Mouse (Mus musculus): ENCODE measurements around the gene Sv2b. TPM values are rescaled to one million over a fixed set of nuclear protein-coding genes. Genes with fewer than 3 reads are reported as not detected.

The Sv2b gene
- total and polyA plus RNA-seq, 3 experiments, result 0.23 to 0.47 (median 0.43) TPM

- intact Hi-C loops (cut with DNase I), result no loop called here
- no peaks in the 10 kb centered on the region for H3K36me3 ChIP-seq (ENCODE audit: control insufficient read depth, insufficient read depth, low read length)
- no peak for TF ChIP-seq POLR2A (IDR thresholded peaks at IDR 0.05; ENCODE audit: insufficient read depth, low read depth, low read length)
- TF ChIP-seq EP300 (IDR thresholded peaks at IDR 0.05; ENCODE audit: insufficient read depth, low read depth, low read length), result no peak
- no peak for TF ChIP-seq CTCF (IDR thresholded peaks at IDR 0.05)
- H3K4me3 ChIP-seq, result no peak overlapping the region
- H3K27me3 ChIP-seq (ENCODE audit: control insufficient read depth, insufficient read depth, low read length), result no peaks in the 10 kb centered on the region
- DNase-seq, result no peak
- H3K79me2 ChIP-seq (replicated peaks; ENCODE audit: control insufficient read depth, insufficient read depth, low read length), result no peaks in the 10 kb centered on the region
- no peaks in the 10 kb centered on the region for H3K4me1 ChIP-seq (ENCODE audit: control insufficient read depth, insufficient read depth, low read length)
- no peak overlapping the region for H3K27ac ChIP-seq
- no peak overlapping the region for H3K9ac ChIP-seq (ENCODE audit: low read depth, low read length)
- 85% methylated on average over 4 of the region's 4 CpGs for WGBS
These were observed 9.8 kb downstream of the Sv2b start for GRCm38 (mm10) chr7:75299245-75299644.

DNA sequence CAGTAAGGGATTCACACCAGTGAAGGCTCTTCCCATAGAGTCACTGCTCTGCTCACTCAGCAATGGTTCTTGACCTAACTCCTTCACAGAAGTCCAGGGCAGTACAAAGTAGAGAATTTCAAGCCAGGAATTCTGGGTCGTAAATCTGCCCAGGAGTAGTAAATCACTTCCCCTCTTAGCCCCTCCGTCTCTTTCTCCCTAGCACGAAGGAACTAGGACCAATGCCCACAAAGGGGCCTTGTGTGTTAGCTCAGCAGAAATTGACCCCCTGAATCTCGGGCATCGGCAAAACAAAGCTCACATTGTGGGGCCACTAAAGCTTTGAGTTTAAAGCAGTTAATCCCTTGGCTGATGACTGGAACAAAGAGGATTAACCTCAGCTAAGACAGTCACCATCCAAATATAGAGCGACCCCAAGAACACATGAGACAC lies 12.4 kb downstream of the Sv2b start:
- H3K9ac ChIP-seq (ENCODE audit: low read depth, low read length), result no peak overlapping the region
- intact Hi-C loops (cut with DNase I), result no loop called here
- no peak for DNase-seq
- TF ChIP-seq EP300 (IDR thresholded peaks at IDR 0.05; ENCODE audit: insufficient read depth, low read depth, low read length), result no peak
- TF ChIP-seq POLR2A (IDR thresholded peaks at IDR 0.05; ENCODE audit: insufficient read depth, low read depth, low read length), result no peak
- TF ChIP-seq CTCF (IDR thresholded peaks at IDR 0.05), result no peak
- no peak overlapping the region for H3K4me3 ChIP-seq
- WGBS, result 65% methylated on average over 6 of the region's 6 CpGs
- H3K4me1 ChIP-seq (ENCODE audit: control insufficient read depth, insufficient read depth, low read length), result no peaks in the 10 kb centered on the region
- no peaks in the 10 kb centered on the region for H3K36me3 ChIP-seq (ENCODE audit: control insufficient read depth, insufficient read depth, low read length)
- H3K27me3 ChIP-seq (ENCODE audit: control insufficient read depth, insufficient read depth, low read length), result no peaks in the 10 kb centered on the region
- H3K79me2 ChIP-seq (replicated peaks; ENCODE audit: control insufficient read depth, insufficient read depth, low read length), result no peaks in the 10 kb centered on the region
- no peak overlapping the region for H3K27ac ChIP-seq

- no peak for DNase-seq
- Histone ChIP-seq H3K4me1 (ENCODE audit: control insufficient read depth, insufficient read depth, low read length) (no peaks in the 10 kb centered on the region), H3K9ac (ENCODE audit: low read depth, low read length) (no peak overlapping the region), H3K4me3 (no peak overlapping the region), H3K36me3 (ENCODE audit: control insufficient read depth, insufficient read depth, low read length) (no peaks in the 10 kb centered on the region), H3K27ac (no peak overlapping the region), H3K27me3 (ENCODE audit: control insufficient read depth, insufficient read depth, low read length) (no peaks in the 10 kb centered on the region), H3K79me2 (replicated peaks; ENCODE audit: control insufficient read depth, insufficient read depth, low read length) (no peaks in the 10 kb centered on the region)
- intact Hi-C loops (cut with DNase I), result no loop called here
- 67% methylated on average over 5 of the region's 5 CpGs for WGBS
- TF ChIP-seq POLR2A (IDR thresholded peaks at IDR 0.05; ENCODE audit: insufficient read depth, low read depth, low read length), result no peak
- no peak for TF ChIP-seq EP300 (IDR thresholded peaks at IDR 0.05; ENCODE audit: insufficient read depth, low read depth, low read length)
- TF ChIP-seq CTCF (IDR thresholded peaks at IDR 0.05), result no peak
These were observed 13.7 kb downstream of the Sv2b start for GRCm38 (mm10) chr7:75295228-75295865.

DNA sequence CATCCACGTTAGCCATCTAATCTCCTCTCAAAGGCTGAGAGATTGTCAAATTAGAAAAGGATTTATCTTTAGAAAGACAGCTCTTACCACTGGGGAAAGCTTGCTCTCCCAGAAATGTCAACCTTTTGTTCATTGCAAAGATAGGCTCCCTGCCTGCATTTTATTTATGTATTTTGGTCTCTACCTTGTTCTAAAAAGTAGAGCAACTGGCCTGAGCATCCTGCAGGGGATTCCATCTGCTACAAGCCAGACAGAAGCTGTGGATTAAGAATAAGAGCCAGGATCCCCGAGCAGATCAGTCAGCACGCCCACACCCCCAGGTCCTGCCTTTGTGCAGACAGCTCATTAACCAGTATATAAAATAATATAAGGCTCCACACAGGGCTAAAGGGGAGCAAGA lies 16.8 kb downstream of the Sv2b start:
- no peak overlapping the region for H3K9ac ChIP-seq (ENCODE audit: low read depth, low read length)
- DNase-seq, result no peak
- WGBS, result 49% methylated on average over 3 of the region's 3 CpGs
- TF ChIP-seq EP300 (IDR thresholded peaks at IDR 0.05; ENCODE audit: insufficient read depth, low read depth, low read length) (no peak), CTCF (IDR thresholded peaks at IDR 0.05) (no peak), POLR2A (IDR thresholded peaks at IDR 0.05; ENCODE audit: insufficient read depth, low read depth, low read length) (no peak)
- H3K27ac ChIP-seq, result no peak overlapping the region
- no peak overlapping the region for H3K4me3 ChIP-seq
- no peaks in the 10 kb centered on the region for H3K27me3 ChIP-seq (ENCODE audit: control insufficient read depth, insufficient read depth, low read length)
- intact Hi-C loops (cut with DNase I), result no loop called here
- H3K79me2 ChIP-seq (replicated peaks; ENCODE audit: control insufficient read depth, insufficient read depth, low read length), result no peaks in the 10 kb centered on the region
- no peaks in the 10 kb centered on the region for H3K4me1 ChIP-seq (ENCODE audit: control insufficient read depth, insufficient read depth, low read length)
- H3K36me3 ChIP-seq (ENCODE audit: control insufficient read depth, insufficient read depth, low read length), result no peaks in the 10 kb centered on the region

- no peaks in the 10 kb centered on the region for H3K27me3 ChIP-seq (ENCODE audit: control insufficient read depth, insufficient read depth, low read length)
- WGBS, result 47% methylated on average over 2 of the region's 2 CpGs
- H3K36me3 ChIP-seq (ENCODE audit: control insufficient read depth, insufficient read depth, low read length), result no peaks in the 10 kb centered on the region
- no peaks in the 10 kb centered on the region for H3K4me1 ChIP-seq (ENCODE audit: control insufficient read depth, insufficient read depth, low read length)
- no peak overlapping the region for H3K4me3 ChIP-seq
- no peak overlapping the region for H3K27ac ChIP-seq
- no peak overlapping the region for H3K9ac ChIP-seq (ENCODE audit: low read depth, low read length)
- intact Hi-C loops (cut with DNase I), result no loop called here
- DNase-seq, result no peak
- no peaks in the 10 kb centered on the region for H3K79me2 ChIP-seq (replicated peaks; ENCODE audit: control insufficient read depth, insufficient read depth, low read length)
- TF ChIP-seq EP300 (IDR thresholded peaks at IDR 0.05; ENCODE audit: insufficient read depth, low read depth, low read length) (no peak), POLR2A (IDR thresholded peaks at IDR 0.05; ENCODE audit: insufficient read depth, low read depth, low read length) (no peak), CTCF (IDR thresholded peaks at IDR 0.05) (no peak)
These were observed 18.5 kb downstream of the Sv2b start for GRCm38 (mm10) chr7:75290554-75290953.

GRCm38 (mm10) chr7:75287237-75287636 lies 21.8 kb downstream of the Sv2b start:
- no peak for DNase-seq
- H3K27me3 ChIP-seq (ENCODE audit: control insufficient read depth, insufficient read depth, low read length), result no peaks in the 10 kb centered on the region
- no peak overlapping the region for H3K27ac ChIP-seq
- no peaks in the 10 kb centered on the region for H3K79me2 ChIP-seq (replicated peaks; ENCODE audit: control insufficient read depth, insufficient read depth, low read length)
- TF ChIP-seq CTCF (IDR thresholded peaks at IDR 0.05) (no peak), EP300 (IDR thresholded peaks at IDR 0.05; ENCODE audit: insufficient read depth, low read depth, low read length) (no peak), POLR2A (IDR thresholded peaks at IDR 0.05; ENCODE audit: insufficient read depth, low read depth, low read length) (no peak)
- H3K9ac ChIP-seq (ENCODE audit: low read depth, low read length), result no peak overlapping the region
- H3K4me1 ChIP-seq (ENCODE audit: control insufficient read depth, insufficient read depth, low read length), result no peaks in the 10 kb centered on the region
- H3K4me3 ChIP-seq, result no peak overlapping the region
- 82% methylated on average over 6 of the region's 6 CpGs for WGBS
- intact Hi-C loops (cut with DNase I), result no loop called here
- H3K36me3 ChIP-seq (ENCODE audit: control insufficient read depth, insufficient read depth, low read length), result no peaks in the 10 kb centered on the region

Measured in heart, adult 2 months (tissue).